Mouse (Mus musculus) limb, embryonic 11.5 days (tissue): ENCODE measurements at regions not wholly inside any gene's neighbourhood (a gene's known extent, or its start where the extent isn't known, plus 50 kb on each side); places are given as distances from the start of the nearest gene placed in this dataset.

ENCODE experiments used
- ATAC-seq: fragments of 200-750 bp; cut with Nextera tagmentation; 2 replicates; pipeline ENCODE4 v1.8.0; 2017; ENCODE audit warnings: low read depth; ENCODE audit not compliant: insufficient number of reproducible peaks, low FRiP score, low TSS enrichment
- DNase-seq: peaks from one replicate; pipeline ENCODE4 v3.0.0-alpha.2; 2015; ENCODE audit warnings: low spot score
- H3K27ac ChIP-seq: fragments of 300-500 bp; sonication (generic); replicated peaks from 2 replicates; pipeline ENCODE4 v1.5.1; 2014; ENCODE audit warnings: low read depth, mild to moderate bottlenecking, low read length
- H3K27me3 ChIP-seq: fragments of 300-500 bp; sonication (generic); 2 replicates; pipeline ENCODE4 v1.6.1; 2014; ENCODE audit warnings: mild to moderate bottlenecking, low read length, mixed read lengths; ENCODE audit not compliant: control insufficient read depth, insufficient read depth
- H3K36me3 ChIP-seq: fragments of 300-500 bp; sonication (generic); 2 replicates; pipeline ENCODE4 v1.6.1; 2014; ENCODE audit warnings: mild to moderate bottlenecking, low read length, moderate library complexity, mixed read lengths; ENCODE audit not compliant: control insufficient read depth, insufficient read depth
- H3K4me1 ChIP-seq: fragments of 300-500 bp; sonication (generic); 2 replicates; pipeline ENCODE4 v1.6.1; 2014; ENCODE audit warnings: low read length, mixed read lengths; ENCODE audit not compliant: control insufficient read depth, insufficient read depth
- H3K4me2 ChIP-seq: fragments of 300-500 bp; sonication (generic); 2 replicates; pipeline ENCODE4 v1.6.1; 2014; ENCODE audit warnings: low read depth, mild to moderate bottlenecking, moderate library complexity; ENCODE audit not compliant: severe bottlenecking
- H3K4me3 ChIP-seq: fragments of 300-500 bp; sonication (generic); 2 replicates; pipeline ENCODE4 v1.5.1; 2014; ENCODE audit warnings: low read depth, low read length
- H3K9ac ChIP-seq: fragments of 300-500 bp; sonication (generic); 2 replicates; pipeline ENCODE4 v1.6.1; 2014; ENCODE audit warnings: mild to moderate bottlenecking, low read length
- H3K9me3 ChIP-seq: fragments of 300-500 bp; sonication (generic); 2 replicates; pipeline ENCODE4 v1.6.1; 2016; ENCODE audit warnings: low read length; ENCODE audit not compliant: control insufficient read depth
- WGBS: fragments of 180-500 bp; shearing (Covaris S2); extraction: QIAGEN DNeasy Blood & Tissue Kit; methylation state at CpG from one replicate; pipeline ENCODE4 v1.1.7; 2014; 5-methylcytosine and 5-hydroxymethylcytosine counted together

DNA sequence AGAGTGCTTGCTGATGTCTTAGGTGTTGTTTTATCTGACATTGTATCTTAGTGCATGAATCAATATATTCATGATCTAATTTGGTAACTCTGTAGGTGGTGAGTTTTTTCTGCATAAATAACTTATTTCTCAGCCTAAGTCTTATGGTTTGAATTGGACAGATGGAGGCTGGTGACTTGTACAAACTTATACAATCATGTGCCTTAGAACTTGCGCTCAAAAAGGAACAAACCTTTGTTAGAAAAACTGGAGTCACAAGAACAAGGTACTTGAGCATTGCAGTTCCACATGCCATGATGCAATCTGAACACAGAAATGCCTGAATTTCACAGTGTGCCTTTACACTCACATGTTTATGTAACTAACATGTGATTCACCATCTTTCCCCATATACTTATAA lies 1420.7 kb downstream of the Efnb2 start:
- Histone ChIP-seq H3K36me3 (no peaks in the 10 kb centered on the region), H3K4me1 (no peaks in the 10 kb centered on the region), H3K4me3 (no peak overlapping the region), H3K9ac (no peak overlapping the region), H3K27ac (no peak overlapping the region), H3K9me3 (no peaks in the 10 kb centered on the region), H3K27me3 (no peaks in the 10 kb centered on the region), H3K4me2 (no peak overlapping the region)
- no peak for ATAC-seq
- no peak for DNase-seq
- 96% methylated on average over 1 of the region's 1 CpGs for WGBS

DNA sequence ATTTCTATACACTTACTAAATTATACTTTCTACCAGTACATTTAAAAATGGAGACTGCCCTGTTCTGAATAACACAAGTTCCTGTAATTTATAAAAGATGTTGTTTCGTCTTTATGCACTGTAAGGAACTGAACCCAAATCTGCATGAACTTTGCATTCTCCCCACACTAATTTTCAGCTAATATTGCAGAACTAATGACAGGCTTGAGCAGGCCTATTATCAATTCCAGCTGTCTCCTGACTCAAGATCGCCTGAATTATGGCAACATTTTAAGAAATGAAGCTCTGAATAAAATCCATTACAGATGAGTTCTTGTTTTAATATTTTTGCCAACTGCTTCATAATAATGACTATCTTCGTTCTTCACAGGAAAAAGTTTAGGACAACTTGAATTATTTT lies 1427.0 kb downstream of the Efnb2 start:
- Histone ChIP-seq H3K27ac (no peak overlapping the region), H3K36me3 (no peaks in the 10 kb centered on the region), H3K4me2 (no peak overlapping the region), H3K4me3 (no peak overlapping the region), H3K9me3 (no peaks in the 10 kb centered on the region), H3K9ac (no peak overlapping the region), H3K27me3 (no peaks in the 10 kb centered on the region), H3K4me1 (no peaks in the 10 kb centered on the region)
- ATAC-seq (no peak), DNase-seq (no peak)
- WGBS, result 51% methylated on average over 3 of the region's 3 CpGs

DNA sequence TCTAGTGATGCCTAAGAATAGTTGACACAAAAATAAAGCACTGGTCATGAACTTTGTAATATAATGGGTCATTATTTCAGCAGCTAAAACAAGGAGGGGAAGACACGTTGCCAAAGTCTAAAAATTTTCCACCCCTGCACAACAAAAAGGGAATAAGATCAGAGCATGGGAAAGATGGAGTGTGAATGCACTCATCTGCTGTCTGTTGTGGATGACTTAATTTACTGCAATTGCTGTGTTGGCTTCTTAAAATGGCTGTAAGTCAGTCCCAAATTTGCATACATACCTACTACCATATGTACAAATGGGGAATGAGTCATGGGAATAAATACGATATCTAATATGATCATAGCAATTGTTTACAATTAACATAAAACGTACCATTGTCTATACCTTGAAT lies 1441.7 kb downstream of the Efnb2 start:
- H3K4me2 ChIP-seq, result no peak overlapping the region
- no peak for ATAC-seq
- no peaks in the 10 kb centered on the region for H3K4me1 ChIP-seq
- H3K9me3 ChIP-seq, result no peaks in the 10 kb centered on the region
- no peaks in the 10 kb centered on the region for H3K36me3 ChIP-seq
- H3K9ac ChIP-seq, result no peak overlapping the region
- DNase-seq, result no peak
- no peak overlapping the region for H3K27ac ChIP-seq
- H3K27me3 ChIP-seq, result no peaks in the 10 kb centered on the region
- H3K4me3 ChIP-seq, result no peak overlapping the region
- WGBS, result 88% methylated on average over 3 of the region's 3 CpGs

DNA sequence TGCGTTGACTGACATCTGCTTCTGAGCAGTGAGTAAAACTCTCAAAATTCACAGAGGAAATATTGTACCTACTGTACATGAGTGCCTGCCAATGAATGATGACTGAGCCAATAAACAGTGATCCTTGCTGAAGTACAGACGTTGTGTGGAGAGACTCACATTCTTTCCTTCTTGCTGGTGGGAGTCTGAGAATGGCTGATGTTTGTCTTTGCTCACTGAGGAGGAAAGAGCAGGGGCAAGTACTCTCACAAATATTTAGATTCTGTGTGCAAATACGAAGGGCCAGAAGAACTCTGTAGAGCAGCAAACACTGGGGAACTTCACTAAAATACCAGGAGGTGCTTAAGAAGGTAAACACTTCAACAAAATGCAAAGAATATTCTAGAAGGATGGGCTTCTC lies 1453.9 kb downstream of the Efnb2 start:
- WGBS, result 78% methylated on average over 3 of the region's 3 CpGs
- no peak for DNase-seq
- Histone ChIP-seq H3K27ac (no peak overlapping the region), H3K4me2 (no peak overlapping the region), H3K9me3 (no peaks in the 10 kb centered on the region), H3K4me3 (no peak overlapping the region), H3K9ac (no peak overlapping the region), H3K36me3 (no peaks in the 10 kb centered on the region), H3K4me1 (no peaks in the 10 kb centered on the region), H3K27me3 (no peaks in the 10 kb centered on the region)
- no peak for ATAC-seq

DNA sequence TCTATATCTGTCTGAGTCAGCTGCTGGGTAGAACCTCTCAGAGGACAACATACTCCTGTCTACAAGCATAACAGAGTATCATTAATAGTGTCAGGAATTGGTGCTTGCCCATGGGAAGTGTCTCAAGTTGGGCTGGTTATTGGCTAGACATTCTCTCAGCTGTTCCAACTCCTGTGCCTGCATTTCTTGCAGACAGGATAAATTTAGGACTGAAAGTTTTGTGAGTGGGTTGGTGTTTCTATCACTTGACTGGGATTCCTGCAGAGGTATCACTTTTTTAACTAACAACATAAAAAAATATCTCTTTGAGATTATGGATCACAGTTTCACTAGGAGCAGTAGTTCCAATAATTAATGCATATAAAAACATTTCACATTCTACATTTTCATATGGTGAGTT lies 1454.4 kb downstream of the Efnb2 start:
- no peak overlapping the region for H3K4me3 ChIP-seq
- H3K9me3 ChIP-seq, result no peaks in the 10 kb centered on the region
- no peak overlapping the region for H3K4me2 ChIP-seq
- no peaks in the 10 kb centered on the region for H3K4me1 ChIP-seq
- no peaks in the 10 kb centered on the region for H3K27me3 ChIP-seq
- DNase-seq (no peak), ATAC-seq (no peak)
- no peaks in the 10 kb centered on the region for H3K36me3 ChIP-seq
- H3K27ac ChIP-seq, result no peak overlapping the region
- no peak overlapping the region for H3K9ac ChIP-seq

DNA sequence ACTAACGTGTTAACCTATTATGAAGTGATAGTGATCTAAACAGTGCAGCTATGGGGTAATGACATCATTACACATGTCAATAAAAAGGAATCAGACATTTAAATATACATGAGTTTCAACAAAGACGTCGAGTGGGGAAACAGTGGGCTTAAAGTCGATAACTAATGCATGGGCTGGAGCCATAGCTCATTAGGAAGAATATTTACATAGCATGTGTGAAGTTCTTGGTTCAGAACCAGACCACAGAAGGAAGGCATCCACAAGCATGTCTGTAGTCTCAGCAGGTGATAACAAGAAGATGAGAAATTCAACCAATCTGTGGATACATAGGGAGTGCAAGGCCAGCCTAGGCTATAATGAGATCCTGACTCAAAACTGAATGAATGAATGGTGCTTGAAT lies 1456.0 kb downstream of the Efnb2 start:
- no peaks in the 10 kb centered on the region for H3K36me3 ChIP-seq
- no peaks in the 10 kb centered on the region for H3K4me1 ChIP-seq
- no peaks in the 10 kb centered on the region for H3K27me3 ChIP-seq
- H3K9ac ChIP-seq, result no peak overlapping the region
- DNase-seq (no peak), ATAC-seq (no peak)
- 89% methylated on average over 4 of the region's 4 CpGs for WGBS
- no peak overlapping the region for H3K4me3 ChIP-seq
- H3K9me3 ChIP-seq, result no peaks in the 10 kb centered on the region
- H3K27ac ChIP-seq, result no peak overlapping the region
- no peak overlapping the region for H3K4me2 ChIP-seq

DNA sequence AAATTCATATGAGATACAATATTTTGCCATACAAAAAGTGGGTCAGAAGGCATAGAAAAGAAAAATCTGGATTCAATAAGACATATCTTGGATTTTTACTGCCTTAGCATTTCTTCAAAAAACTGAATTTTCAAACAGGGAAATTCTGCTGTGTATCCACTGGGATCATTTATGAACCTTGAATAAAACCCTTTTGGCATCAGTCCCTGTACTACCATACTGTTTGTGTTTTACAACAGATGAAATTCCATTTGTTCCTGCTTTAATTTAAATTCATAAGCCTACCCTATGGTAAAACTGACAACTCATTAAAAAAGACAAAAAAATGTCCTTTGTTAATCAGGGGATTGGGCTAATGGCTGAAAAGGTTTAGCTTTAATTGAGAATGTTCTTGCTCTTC lies 1470.3 kb downstream of the Efnb2 start:
- DNase-seq (no peak), ATAC-seq (no peak)
- Histone ChIP-seq H3K27ac (no peak overlapping the region), H3K4me3 (no peak overlapping the region), H3K4me2 (no peak overlapping the region), H3K27me3 (no peaks in the 10 kb centered on the region), H3K9me3 (no peaks in the 10 kb centered on the region), H3K9ac (no peak overlapping the region), H3K4me1 (no peaks in the 10 kb centered on the region), H3K36me3 (no peaks in the 10 kb centered on the region)

DNA sequence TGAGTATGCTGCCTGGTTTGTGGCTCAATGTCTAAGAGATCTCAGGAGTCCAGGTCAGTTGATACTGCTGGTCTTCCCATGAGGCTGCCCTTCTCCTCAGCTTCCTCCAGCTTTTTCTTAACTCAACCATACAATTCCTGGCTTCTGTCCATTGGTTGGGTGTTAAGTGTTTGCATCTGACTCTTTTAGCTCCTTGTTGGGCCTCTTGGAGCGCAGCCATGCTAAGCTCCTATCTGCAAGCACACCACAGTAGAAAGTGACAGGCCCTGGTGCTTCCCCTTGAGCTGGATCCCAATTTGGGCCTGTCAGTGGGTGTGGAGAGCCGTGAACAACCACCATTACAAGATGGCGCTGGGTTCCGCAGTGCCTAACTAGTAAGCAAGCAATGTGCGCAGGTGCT lies 1497.7 kb downstream of the Efnb2 start:
- Histone ChIP-seq H3K9me3 (no peaks in the 10 kb centered on the region), H3K36me3 (no peaks in the 10 kb centered on the region)

DNA sequence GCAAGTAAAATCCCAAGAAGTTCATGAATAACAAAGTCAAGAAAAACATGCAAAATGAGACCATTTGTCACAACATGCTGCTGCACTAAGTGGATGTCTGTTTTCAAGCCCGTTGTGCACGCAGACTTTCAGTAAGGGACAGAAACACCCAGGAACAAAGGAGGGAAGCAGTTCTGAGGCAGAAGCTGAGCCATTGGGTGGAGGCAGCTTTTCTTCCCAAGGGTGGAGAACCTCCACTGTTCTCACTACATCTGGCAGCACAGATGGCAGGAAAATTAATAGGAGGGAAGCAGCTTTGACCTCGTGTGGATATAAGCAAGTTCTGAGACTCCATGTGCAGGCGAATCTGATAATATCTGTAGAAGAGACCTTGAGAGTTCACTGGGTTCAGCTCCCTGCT lies 1529.3 kb downstream of the Efnb2 start:
- Histone ChIP-seq H3K9ac (no peak overlapping the region), H3K27ac (no peak overlapping the region), H3K4me2 (no peak overlapping the region), H3K4me3 (no peak overlapping the region), H3K36me3 (no peaks in the 10 kb centered on the region), H3K27me3 (no peaks in the 10 kb centered on the region), H3K4me1 (no peaks in the 10 kb centered on the region), H3K9me3 (no peaks in the 10 kb centered on the region)
- ATAC-seq, result no peak
- no peak for DNase-seq
- 60% methylated on average over 4 of the region's 4 CpGs for WGBS

More for the DNA sequence above, 1497.7 kb downstream of the Efnb2 start:
- Histone ChIP-seq H3K27me3 (no peaks in the 10 kb centered on the region), H3K4me3 (no peak overlapping the region), H3K27ac (no peak overlapping the region), H3K4me1 (no peaks in the 10 kb centered on the region), H3K4me2 (no peak overlapping the region), H3K9ac (no peak overlapping the region)
- DNase-seq, result no peak
- no peak for ATAC-seq
- 95% methylated on average over 5 of the region's 5 CpGs for WGBS
